Comparison of ENCODE assay signal across 7 mouse cellular contexts in the genomic region with DNA sequence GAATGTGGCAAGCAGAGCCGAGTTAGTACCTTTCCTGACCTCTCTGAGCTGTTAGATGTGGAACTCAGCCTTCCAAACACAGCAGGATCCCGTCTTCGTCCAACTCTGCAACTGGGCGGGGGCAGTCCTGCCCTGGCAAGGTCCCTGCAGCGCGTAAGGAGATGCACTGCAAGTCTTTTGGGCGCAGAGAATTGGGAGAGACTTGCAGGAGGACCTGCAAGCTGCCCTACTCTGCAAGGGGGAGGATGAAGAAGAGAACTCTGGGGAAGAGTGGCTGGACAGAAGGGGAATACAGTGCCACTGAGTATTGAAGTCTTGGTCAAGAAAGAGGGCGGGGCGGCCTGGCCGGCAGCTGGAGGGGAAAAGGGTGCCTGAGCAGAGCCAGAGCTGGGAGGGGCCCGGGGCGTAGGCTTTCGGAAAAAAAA. TPM values are rescaled to one million over a fixed set of nuclear protein-coding genes. Genes with fewer than 3 reads are reported as not detected.
DNase-seq lines count a peak whose midpoint lies in the region; ATAC-seq and TF ChIP-seq lines count a peak whose summit lies in the region.

No protein-coding gene starts in this region.

- in situ Hi-C loops in ES-E14 (cut with MboI; ENCODE audit: low sequenced_read_pairs in 2 of 2, unreplicated experiment in 2 of 2) = no loop called here

- H3K9me3 ChIP-seq in ES-E14 (ENCODE audit: control insufficient read depth, insufficient read depth, low read depth, low read length) = no peaks in the 10 kb centered on the region
- no peaks in the 10 kb centered on the region for H3K9me3 ChIP-seq in forebrain, embryonic 14.5 days (replicated peaks; ENCODE audit: control insufficient read depth, low read length)
- H3K9me3 ChIP-seq in midbrain, embryonic 15.5 days = no peaks in the 10 kb centered on the region

- H3K4me3 ChIP-seq in ES-E14 (ENCODE audit: insufficient read depth in 1 of 2, low read depth in 1 of 2, low read length in 2 of 2, poor library complexity in 1 of 2, severe bottlenecking in 1 of 2) = peak overlapping the region; percentile 25 to 60
- peak overlapping the region; percentile 16 for H3K4me3 ChIP-seq in forebrain, embryonic 14.5 days (ENCODE audit: low read depth, low read length)
- H3K4me3 ChIP-seq in midbrain, embryonic 15.5 days = peak overlapping the region; percentile 32

- peak overlapping the region; percentile 51 for H3K4me2 ChIP-seq in forebrain, embryonic 14.5 days (ENCODE audit: low read length)
- H3K4me2 ChIP-seq in midbrain, embryonic 15.5 days = peak overlapping the region; percentile 57

- no peak overlapping the region for H3K27ac ChIP-seq in ES-E14 (ENCODE audit: insufficient read depth, low read depth, low read length, poor library complexity, severe bottlenecking)
- H3K27ac ChIP-seq in forebrain, embryonic 14.5 days (ENCODE audit: low read depth, low read length) = no peak overlapping the region
- H3K27ac ChIP-seq in midbrain, embryonic 15.5 days = no peak overlapping the region

- no peak overlapping the region for H3K9ac ChIP-seq in ES-E14 (ENCODE audit: insufficient read depth, low read depth, low read length, poor library complexity, severe bottlenecking)
- peak overlapping the region; percentile 22 for H3K9ac ChIP-seq in forebrain, embryonic 14.5 days (ENCODE audit: low read length)
- peak overlapping the region; percentile 13; the same call in 1 of the 2 replicates for H3K9ac ChIP-seq in midbrain, embryonic 15.5 days

- no peaks in the 10 kb centered on the region for H3K27me3 ChIP-seq in forebrain, embryonic 14.5 days (replicated peaks; ENCODE audit: control insufficient read depth, insufficient read depth, low read length)
- H3K27me3 ChIP-seq in midbrain, embryonic 15.5 days (replicated peaks) = 0 out of 2 replicates have a peak, but pooled peaks cover 3% of the 10 kb centered on the region

- peak; percentile 9 for DNase-seq in ES-E14 (ENCODE audit: low read depth, low spot score)
- peak; percentile 80 for DNase-seq in adrenal gland, postnatal 14 days
- DNase-seq in forebrain, embryonic 14.5 days (ENCODE audit: low spot score) = peak; percentile 10
- peak; percentile 36 for DNase-seq in liver
- peak; percentile 39 to 70 for DNase-seq in urinary bladder, postnatal 4 days (ENCODE audit: low spot score in 2 of 2)

- WGBS in forebrain, embryonic 14.5 days = 2% methylated on average over 13 of the region's 13 CpGs
- 3% methylated on average over 13 of the region's 13 CpGs for WGBS in midbrain, embryonic 15.5 days

- peaks cover 0 to 2% of the 10 kb centered on the region in 2 experiments; a peak in 2 of 4 replicates for H3K4me1 ChIP-seq in ES-E14 (ENCODE audit: control insufficient read depth in 2 of 2, insufficient read depth in 2 of 2, low read length in 2 of 2, poor library complexity in 1 of 2)
- peaks cover 2% of the 10 kb centered on the region; the same call in 1 of the 2 replicates for H3K4me1 ChIP-seq in forebrain, embryonic 14.5 days (ENCODE audit: control insufficient read depth, insufficient read depth, low read length)
- H3K4me1 ChIP-seq in midbrain, embryonic 15.5 days = peaks cover 10% of the 10 kb centered on the region

- no peaks in the 10 kb centered on the region for H3K36me3 ChIP-seq in ES-E14 (ENCODE audit: control insufficient read depth, insufficient read depth, low read length, poor library complexity, severe bottlenecking)
- H3K36me3 ChIP-seq in forebrain, embryonic 14.5 days (ENCODE audit: control insufficient read depth, insufficient read depth, low read length) = no peaks in the 10 kb centered on the region
- H3K36me3 ChIP-seq in midbrain, embryonic 15.5 days (replicated peaks) = no peaks in the 10 kb centered on the region

- peak; percentile 42 for ATAC-seq in forebrain, embryonic 14.5 days
- peak; percentile 1 to 19; a peak in 2 of 4 replicates for ATAC-seq in hematopoietic stem cell, adult 5-6 weeks (replicated peaks in 1 of 2; ENCODE audit: insufficient read depth in 1 of 2, low FRiP score in 2 of 2, low TSS enrichment in 1 of 2, low read depth in 1 of 2, poor library complexity in 2 of 2, severe bottlenecking in 2 of 2)
- peak; percentile 54 for ATAC-seq in midbrain, embryonic 15.5 days (replicated peaks)

TF ChIP-seq in ES-E14, 5 proteins besides CTCF, POLR2A, EP300 and RAD21:
- TF ChIP-seq ZNF384 (IDR thresholded peaks at IDR 0.05; ENCODE audit: low read depth, low read length) (no peak), ZC3H11A (IDR thresholded peaks at IDR 0.05; ENCODE audit: borderline replicate concordance, low read depth, low read length) (no peak)
TF ChIP-seq in ES-E14: peak in this region for 0.

RNA-seq across cellular contexts. Expression of a gene that starts 0.7 kb away (rescaled TPM):
- total RNA-seq in ES-E14 (2012; rRNA removed) = 0.53 and 0.54 TPM in 2 replicates
- 9.4 and 10.4 TPM in 2 replicates for total RNA-seq in adrenal gland, postnatal 14 days (2021)
- 1.1 and 1.4 TPM in 2 replicates for polyA plus RNA-seq in forebrain, embryonic 14.5 days (2014; fragmentation: Nextera tagmentation; extraction: Ambion mirVana)
- total RNA-seq in hematopoietic stem cell, adult 5-6 weeks (2017) = 60.7 and 63.1 TPM in 2 replicates
- polyA plus RNA-seq in midbrain, embryonic 15.5 days (2015; fragmentation: Nextera tagmentation; extraction: Ambion mirVana) = 0.87 and 1.1 TPM in 2 replicates

Comparison
In these comparisons a context has a peak if more than half of its experiments do, and no peak if none do; other contexts are left out.
1. DNase-seq: peak in every context shown above with its lines; median percentile 80 in adrenal gland, postnatal 14 days; 54 in urinary bladder, postnatal 4 days; 36 in liver; 10 in forebrain, embryonic 14.5 days; 9 in ES-E14.